Mouse (Mus musculus) spleen, adult 2 months (tissue): Measurements from ENCODE around the gene Alg11.

ENCODE experiments used
- CTCF ChIP-seq: fragments of 200-500 bp; IDR thresholded peaks from 2 replicates; pipeline ENCODE4 v1.5.1; 2011; ENCODE audit warnings: mild to moderate bottlenecking, inconsistent platforms; ENCODE audit not compliant: insufficient read depth, insufficient read length, insufficient replicate concordance; ENCODE audit errors: extremely low read depth
- POLR2A ChIP-seq: fragments of 200-500 bp; IDR thresholded peaks from 2 replicates; pipeline ENCODE4 v1.6.1; 2011; ENCODE audit warnings: low read depth, low read length, inconsistent platforms

DNA sequence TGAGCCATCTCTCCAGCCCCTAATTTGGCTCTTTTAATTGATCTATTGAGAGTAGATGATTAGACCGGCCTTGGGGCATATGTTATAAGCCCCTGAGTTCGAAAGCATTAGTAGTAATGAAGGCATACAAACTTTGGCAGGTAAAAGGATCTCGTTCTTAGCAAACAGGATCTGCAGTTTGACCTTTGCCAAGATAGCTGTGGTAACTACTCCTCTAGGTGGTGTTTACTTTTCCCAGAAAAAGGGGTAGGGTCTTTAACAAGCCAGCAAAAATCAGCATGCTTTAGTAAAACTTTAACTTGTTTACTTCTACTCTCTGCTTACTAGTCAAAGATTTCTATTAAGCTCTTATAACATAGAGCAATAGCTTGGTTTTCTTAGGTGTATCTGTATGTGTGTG is 18.0 kb upstream of the Alg11 start:
- no peak for TF ChIP-seq CTCF
- TF ChIP-seq POLR2A: no peak
